Mouse (Mus musculus) erythroblast, embryonic 14.5 days (primary cell): ENCODE data around the gene Gm20547. TPM values are rescaled to one million over a fixed set of nuclear protein-coding genes. Genes with fewer than 3 reads are reported as not detected.
"Not testable (repeated sequence)": the region's sequence is repeated elsewhere in the genome, so short reads cannot be mapped to it uniquely, and the experiment has no call there.

Experiments
- H3K27me3 ChIP-seq: 2 replicates; pipeline ENCODE4 v1.6.1; 2012; ENCODE audit warnings: inconsistent platforms; ENCODE audit not compliant: control insufficient read depth
- H3K36me3 ChIP-seq: 2 replicates; pipeline ENCODE4 v1.6.1; 2012; ENCODE audit warnings: mild to moderate bottlenecking, inconsistent platforms; ENCODE audit not compliant: control insufficient read depth
- H3K4me1 ChIP-seq: 2 replicates; pipeline ENCODE4 v1.6.1; 2012; ENCODE audit warnings: inconsistent platforms; ENCODE audit not compliant: control insufficient read depth
- H3K4me3 ChIP-seq: replicated peaks from 2 replicates; pipeline ENCODE3; 2012; ENCODE audit warnings: moderate library complexity, mild to moderate bottlenecking, inconsistent platforms
- H3K9me3 ChIP-seq: 2 replicates; pipeline ENCODE4 v1.6.1; 2012; ENCODE audit warnings: low read length, inconsistent platforms, mixed read lengths; ENCODE audit not compliant: control insufficient read depth
- GATA1 ChIP-seq: IDR thresholded peaks from 2 replicates; pipeline ENCODE4 v1.6.1; 2012; ENCODE audit warnings: low read length, inconsistent platforms, mixed read lengths
- TAL1 ChIP-seq: IDR thresholded peaks from 3 replicates; pipeline ENCODE4 v1.6.1; 2012; ENCODE audit warnings: low read length, inconsistent platforms, mixed read lengths
- polyA plus RNA-seq: library from polyadenylated mRNA; stranded (reverse); fragments of >175 nt; gene quantifications from 2 replicates; pipeline ENCODE4 v1.2.3, GENCODE M21; 2012

Gm20547 gene
- polyA plus RNA-seq, 1 experiment = not detected

- H3K4me3 ChIP-seq = no peak within 1 kb of the TSS
- H3K27me3 ChIP-seq = no peaks in the 10 kb centered on the region
- peaks cover 46% of the 10 kb centered on the region for H3K36me3 ChIP-seq
- peaks cover 4% of the 10 kb centered on the region for H3K4me1 ChIP-seq
- no peaks in the 10 kb centered on the region for H3K9me3 ChIP-seq
- TF ChIP-seq GATA1 (no peak), TAL1 (no peak)
These were observed 32.3 kb upstream of the Gm20547 start, which contains the start of gene Slc44a4 for GRCm38 (mm10) chr17:34913930-34914665. Slc44a4 (plus strand) TSS chr17:34914466.

- Histone ChIP-seq H3K4me1 (peaks cover 4% of the 10 kb centered on the region), H3K4me3 (no peak overlapping the region), H3K27me3 (no peaks in the 10 kb centered on the region), H3K36me3 (peaks cover 67% of the 10 kb centered on the region), H3K9me3 (no peaks in the 10 kb centered on the region)
- TF ChIP-seq GATA1 (no peak), TAL1 (no peak)
These were observed 30.1 kb upstream of the Gm20547 start for GRCm38 (mm10) chr17:34911945-34912351.

GRCm38 (mm10) chr17:34910982-34911381 lies 29.1 kb upstream of the Gm20547 start:
- Histone ChIP-seq H3K36me3 (peaks cover 77% of the 10 kb centered on the region), H3K4me3 (no peak overlapping the region), H3K9me3 (no peaks in the 10 kb centered on the region), H3K27me3 (no peaks in the 10 kb centered on the region), H3K4me1 (peaks cover 4% of the 10 kb centered on the region)
- TF ChIP-seq TAL1 = no peak
- TF ChIP-seq GATA1 = no peak

- Histone ChIP-seq H3K4me3 (no peak overlapping the region), H3K4me1 (peaks cover 18% of the 10 kb centered on the region), H3K9me3 (no peaks in the 10 kb centered on the region), H3K27me3 (no peaks in the 10 kb centered on the region), H3K36me3 (peaks cover 48% of the 10 kb centered on the region)
- TF ChIP-seq GATA1 = no peak
These were observed 21.1 kb upstream of the Gm20547 start for GRCm38 (mm10) chr17:34902895-34903294.

- H3K27me3 ChIP-seq, H3K4me3 ChIP-seq, H3K9me3 ChIP-seq: not testable (repeated sequence)
- peaks cover 27% of the 10 kb centered on the region for H3K4me1 ChIP-seq
- peaks cover 38% of the 10 kb centered on the region for H3K36me3 ChIP-seq
These were observed 20.1 kb upstream of the Gm20547 start for GRCm38 (mm10) chr17:34901948-34902347.

GRCm38 (mm10) chr17:34900826-34901225 lies 19.0 kb upstream of the Gm20547 start:
- not testable (repeated sequence) for H3K9me3 ChIP-seq, H3K27me3 ChIP-seq, H3K4me3 ChIP-seq
- Histone ChIP-seq H3K4me1 (peaks cover 37% of the 10 kb centered on the region), H3K36me3 (peaks cover 29% of the 10 kb centered on the region)

GRCm38 (mm10) chr17:34899890-34900243 lies 18.0 kb upstream of the Gm20547 start:
- Histone ChIP-seq H3K36me3 (peaks cover 21% of the 10 kb centered on the region), H3K27me3 (peaks cover 2% of the 10 kb centered on the region; the same call in 1 of the 2 replicates), H3K9me3 (no peaks in the 10 kb centered on the region), H3K4me1 (peaks cover 46% of the 10 kb centered on the region), H3K4me3 (peak overlapping the region; percentile 73)
- TF ChIP-seq TAL1 (no peak), GATA1 (no peak)

GRCm38 (mm10) chr17:34899053-34899889 lies 17.4 kb upstream of the Gm20547 start:
- Histone ChIP-seq H3K9me3 (no peaks in the 10 kb centered on the region), H3K36me3 (peaks cover 18% of the 10 kb centered on the region), H3K4me3 (peak overlapping the region; percentile 73), H3K27me3 (peaks cover 2% of the 10 kb centered on the region; the same call in 1 of the 2 replicates), H3K4me1 (peaks cover 52% of the 10 kb centered on the region)
- TF ChIP-seq TAL1 (no peak), GATA1 (no peak)

GRCm38 (mm10) chr17:34898706-34899052 lies 16.8 kb upstream of the Gm20547 start:
- Histone ChIP-seq H3K4me3 (peak overlapping the region; percentile 73), H3K36me3 (peaks cover 16% of the 10 kb centered on the region), H3K9me3 (no peaks in the 10 kb centered on the region), H3K27me3 (peaks cover 2% of the 10 kb centered on the region; the same call in 1 of the 2 replicates), H3K4me1 (peaks cover 58% of the 10 kb centered on the region)
- TF ChIP-seq GATA1 (no peak), TAL1 (no peak)
